Mouse (Mus musculus) common myeloid progenitor, adult 5-6 weeks (primary cell): ENCODE measurements at regions not wholly inside any gene's neighbourhood (a gene's known extent, or its start where the extent isn't known, plus 50 kb on each side); places are given as distances from the start of the nearest gene placed in this dataset.

Source experiments
- ATAC-seq: replicated peaks from 2 replicates; pipeline ENCODE4 v1.8.0; 2016; ENCODE audit warnings: low read depth, mild to moderate bottlenecking, moderate TSS enrichment, inconsistent platforms; ENCODE audit not compliant: poor library complexity, severe bottlenecking

DNA sequence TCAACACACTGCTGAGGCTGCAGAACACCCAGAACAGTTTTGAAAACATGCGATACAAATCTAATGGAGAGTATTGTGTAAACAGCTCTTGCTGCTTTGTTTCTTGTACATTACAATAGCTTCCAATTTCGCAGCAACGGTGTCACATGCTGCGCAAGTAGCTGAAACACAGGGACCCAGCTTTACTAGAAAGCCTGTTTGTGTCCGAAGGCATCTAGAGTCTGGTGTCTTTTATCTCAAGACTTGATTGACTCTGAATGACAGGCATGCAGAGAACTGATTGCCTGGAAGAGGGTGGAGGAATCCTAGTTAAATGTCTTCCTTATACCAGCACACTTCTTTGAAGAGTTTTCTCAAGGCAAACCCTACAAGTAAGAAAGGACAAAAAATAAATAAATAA lies 66.1 kb upstream of the Fgf10 start:
- no peak for ATAC-seq

DNA sequence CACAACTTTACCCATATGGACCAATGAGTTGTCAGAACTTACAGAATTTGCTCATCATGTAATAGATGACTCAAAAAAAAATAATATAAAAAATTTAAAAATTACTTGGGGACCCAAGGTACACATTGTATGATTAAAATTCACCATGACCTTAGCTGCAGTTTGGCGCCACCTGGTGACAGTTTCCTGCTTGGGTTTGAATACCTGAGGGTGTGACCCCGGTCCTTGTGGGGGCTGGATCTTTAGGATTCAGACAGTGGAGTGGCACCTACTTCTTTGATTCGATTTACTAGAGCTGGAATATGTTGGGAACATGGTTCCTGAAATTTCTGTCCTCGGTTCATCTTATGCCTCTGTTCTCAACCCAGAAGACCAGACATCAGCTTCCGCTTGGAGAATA lies 72.7 kb upstream of the Fgf10 start:
- ATAC-seq, result peak; percentile 89

GRCm38 (mm10) chr13:118596218-118596795 lies 73.3 kb upstream of the Fgf10 start:
- no peak for ATAC-seq

DNA sequence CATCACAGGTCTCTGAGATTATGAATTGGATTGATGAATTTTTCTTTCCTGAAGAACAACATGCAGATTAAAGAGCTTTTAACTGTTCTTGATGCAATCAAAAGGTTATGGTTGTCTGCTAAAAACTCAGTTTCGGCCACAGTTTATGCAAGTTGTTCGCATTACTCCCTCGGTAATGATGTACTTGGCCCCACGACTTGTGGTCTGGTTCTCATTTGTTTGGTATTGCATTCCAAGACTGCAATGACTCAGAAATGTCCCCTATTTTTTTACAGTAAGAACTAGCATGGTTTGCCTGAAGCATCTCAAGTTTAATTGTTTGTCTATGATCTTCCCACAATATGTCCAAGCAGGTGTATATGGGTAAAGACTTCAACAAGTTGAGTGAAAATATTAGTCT lies 77.5 kb upstream of the Fgf10 start:
- no peak for ATAC-seq

DNA sequence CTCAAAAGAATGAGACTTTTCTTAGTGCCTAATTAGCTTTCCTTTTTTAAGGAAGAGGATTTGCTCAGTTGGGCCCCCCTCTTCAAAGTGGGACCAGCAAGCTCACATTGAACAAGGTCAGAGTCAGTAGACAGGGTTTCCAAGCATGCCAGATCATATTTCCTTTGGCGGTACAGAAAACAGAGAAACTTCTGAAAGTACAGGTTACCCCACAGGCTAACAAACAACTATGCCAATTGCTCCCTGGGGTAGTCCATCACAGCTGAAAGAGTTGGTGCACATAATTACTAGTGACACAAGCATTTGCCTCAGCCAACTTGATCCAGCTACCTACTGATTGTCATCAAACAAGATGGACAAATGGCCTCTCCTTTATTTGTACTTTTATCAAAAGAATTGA lies 97.0 kb upstream of the Fgf10 start:
- ATAC-seq, result no peak

- ATAC-seq, result no peak
These were observed 104.3 kb upstream of the Fgf10 start for GRCm38 (mm10) chr13:118565219-118565833.

- no peak for ATAC-seq
These were observed 110.6 kb upstream of the Fgf10 start for GRCm38 (mm10) chr13:118558966-118559365.

DNA sequence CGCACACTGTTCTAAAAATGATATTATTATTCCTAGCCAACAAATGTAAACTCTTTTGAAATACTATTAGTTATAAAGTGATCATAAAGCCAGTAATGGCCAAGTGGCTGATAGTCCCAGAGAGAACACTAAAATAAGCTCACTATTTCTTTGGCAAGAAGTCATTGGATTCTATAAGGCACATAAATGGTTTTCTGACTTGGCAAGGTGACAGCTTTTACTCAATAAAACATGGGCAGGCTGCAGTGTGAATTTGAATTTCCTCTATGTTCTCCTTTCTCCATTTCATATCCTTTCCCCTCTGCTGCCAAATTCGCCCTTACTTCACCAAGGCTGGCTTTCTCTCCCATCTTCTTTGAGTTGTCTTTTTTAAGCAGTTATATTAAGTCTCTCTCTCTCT lies 117.6 kb upstream of the Fgf10 start:
- no peak for ATAC-seq

GRCm38 (mm10) chr13:118538742-118539141 lies 130.8 kb upstream of the Fgf10 start:
- peak; percentile 84 for ATAC-seq

DNA sequence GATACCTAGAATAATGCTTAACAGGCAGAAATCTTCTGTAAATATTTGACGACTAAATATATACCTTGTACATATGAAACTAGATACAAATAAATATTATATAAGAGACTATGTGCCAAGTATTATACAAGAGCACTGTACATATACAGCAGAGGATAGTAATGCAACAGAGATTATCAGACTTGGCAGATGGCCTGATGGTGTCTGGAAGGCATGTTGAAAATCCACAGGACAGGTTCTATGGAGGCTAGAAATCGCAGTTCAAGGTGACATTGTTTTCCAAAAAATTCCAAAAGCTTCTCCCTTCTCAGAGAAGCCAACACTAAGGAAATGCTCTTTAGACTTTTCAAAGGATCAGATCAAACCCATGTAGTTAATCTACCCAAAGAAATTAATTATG lies 126.9 kb upstream of the Mrps30 start:
- ATAC-seq, result no peak

GRCm38 (mm10) chr13:118506136-118506535 lies 119.1 kb upstream of the Mrps30 start:
- ATAC-seq, result no peak

GRCm38 (mm10) chr13:118490610-118491009 lies 103.6 kb upstream of the Mrps30 start:
- ATAC-seq, result no peak

GRCm38 (mm10) chr13:118483031-118483430 lies 96.0 kb upstream of the Mrps30 start:
- no peak for ATAC-seq

GRCm38 (mm10) chr13:118480237-118480636 lies 93.2 kb upstream of the Mrps30 start:
- peak; percentile 87 for ATAC-seq

GRCm38 (mm10) chr13:118478487-118478886 lies 91.4 kb upstream of the Mrps30 start:
- peak; percentile 49 for ATAC-seq

DNA sequence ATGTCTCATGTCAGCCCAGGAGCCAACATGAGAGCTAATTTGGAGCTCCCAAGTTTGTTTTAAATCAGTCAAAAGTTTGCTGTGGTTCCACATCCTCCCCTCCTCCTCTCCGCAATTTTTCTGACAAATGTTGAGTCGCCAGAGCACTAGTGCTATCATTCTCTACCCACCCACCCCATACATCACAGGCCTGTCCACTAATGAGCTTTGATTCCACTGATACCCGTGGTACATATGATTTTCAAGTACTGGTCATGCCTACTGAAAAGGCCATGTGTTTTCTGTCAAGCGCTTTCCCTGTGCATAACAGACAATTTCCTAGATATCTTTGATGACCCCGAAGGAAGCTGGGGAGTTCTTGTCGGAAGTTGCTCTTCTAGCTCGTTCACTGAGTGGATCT lies 85.5 kb upstream of the Mrps30 start:
- ATAC-seq, result no peak

DNA sequence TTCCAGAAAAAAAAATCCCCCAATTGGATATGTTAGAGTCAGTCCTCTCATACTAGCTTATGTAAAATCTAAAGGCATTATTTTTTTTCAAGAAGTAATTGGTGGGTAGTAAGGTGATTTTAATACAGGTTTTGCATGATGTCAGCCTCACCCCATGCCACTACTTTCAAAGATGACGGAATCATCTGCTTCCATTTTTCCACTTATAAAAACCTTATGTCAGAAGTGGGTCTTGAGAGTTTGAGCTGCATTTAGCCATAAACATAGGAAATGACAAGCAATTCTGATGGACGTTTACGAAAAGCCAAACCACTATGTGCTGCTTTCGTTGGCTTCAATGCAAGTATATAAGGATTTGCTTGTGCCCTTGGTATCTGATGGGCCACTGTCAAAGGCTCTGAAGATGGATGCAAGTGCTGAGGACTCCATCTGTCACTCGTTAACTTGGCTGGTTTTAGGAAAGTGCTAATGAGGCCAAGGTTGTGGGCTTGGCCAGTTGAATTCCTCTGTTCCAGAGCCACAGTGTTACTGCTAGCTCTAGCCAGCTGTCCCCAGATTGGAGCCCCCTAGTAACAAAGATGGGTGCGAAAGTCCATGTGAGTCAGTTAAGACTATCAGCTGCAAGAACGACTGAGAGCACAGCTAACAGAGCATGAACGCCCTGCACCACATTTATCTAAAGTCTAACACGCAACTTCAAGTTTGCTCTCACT lies 72.8 kb upstream of the Mrps30 start:
- ATAC-seq, result no peak

- ATAC-seq, result no peak
These were observed 62.1 kb upstream of the Mrps30 start for GRCm38 (mm10) chr13:118448977-118449705.

- no peak for ATAC-seq
These were observed 54.4 kb upstream of the Mrps30 start for GRCm38 (mm10) chr13:118441322-118442064.
